Mouse (Mus musculus) adrenal gland, adult 10 weeks (tissue): ENCODE measurements around the gene Krt28. TPM values are rescaled to one million over a fixed set of nuclear protein-coding genes. Genes with fewer than 3 reads are reported as not detected.

ENCODE experiments used
- polyA plus RNA-seq: library from polyadenylated mRNA; stranded (reverse); fragments of 350-450 nt; fragmentation: Illumina TruSeq; extraction: RNeasy Lipid Tissue Mini Kit (QIAGEN cat#74804); gene quantifications from one replicate; pipeline ENCODE4 v1.2.3, GENCODE M21; 2014; ENCODE audit warnings: low read depth, low replicate concordance

Gene Krt28
- polyA plus RNA-seq, result not detected

DNA sequence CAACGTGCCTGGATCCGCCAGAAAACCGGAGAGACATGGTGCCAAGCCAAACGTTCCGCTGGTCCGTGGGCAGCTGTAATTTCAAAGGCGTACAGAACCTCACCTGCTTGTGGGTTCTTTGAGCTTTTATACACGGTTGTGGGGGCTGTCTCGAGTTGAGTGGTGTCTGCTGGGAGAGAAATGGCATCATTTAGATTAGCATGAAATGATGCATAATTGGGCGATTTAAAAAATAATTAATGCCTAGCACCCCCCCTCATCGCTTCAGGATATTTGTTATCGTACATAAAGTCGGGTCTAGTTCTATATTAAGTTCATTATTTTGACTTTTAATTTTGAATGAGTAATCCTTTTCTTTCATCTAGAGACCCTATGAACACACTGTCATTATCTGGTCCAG is at the start of gene Krt28:
Krt28 (minus strand) TSS at position 101 of the 400 bp plus-strand sequence.

DNA sequence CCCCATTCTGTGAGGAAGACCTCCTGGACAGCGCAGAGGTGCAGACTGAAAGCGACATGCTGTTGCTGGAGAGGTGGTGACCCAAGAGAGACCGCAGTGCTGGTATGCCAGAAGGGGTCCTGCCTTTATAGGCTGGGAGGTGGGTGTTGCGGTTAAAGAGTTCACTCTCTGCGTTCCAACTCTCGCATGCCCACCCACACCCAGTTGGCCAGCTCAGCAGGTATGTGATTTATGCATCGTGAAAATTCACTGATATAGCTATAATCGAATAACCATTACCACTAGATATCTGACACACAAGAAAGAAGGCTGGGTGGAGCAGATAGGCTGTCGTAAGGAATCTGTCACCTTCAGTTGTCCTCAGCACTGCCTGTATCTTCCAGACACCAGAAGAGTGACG is 47.5 kb upstream of the Krt28 start, which contains the start of gene Krt12:
Krt12 (minus strand) TSS at position 101 of the 400 bp plus-strand sequence.

DNA sequence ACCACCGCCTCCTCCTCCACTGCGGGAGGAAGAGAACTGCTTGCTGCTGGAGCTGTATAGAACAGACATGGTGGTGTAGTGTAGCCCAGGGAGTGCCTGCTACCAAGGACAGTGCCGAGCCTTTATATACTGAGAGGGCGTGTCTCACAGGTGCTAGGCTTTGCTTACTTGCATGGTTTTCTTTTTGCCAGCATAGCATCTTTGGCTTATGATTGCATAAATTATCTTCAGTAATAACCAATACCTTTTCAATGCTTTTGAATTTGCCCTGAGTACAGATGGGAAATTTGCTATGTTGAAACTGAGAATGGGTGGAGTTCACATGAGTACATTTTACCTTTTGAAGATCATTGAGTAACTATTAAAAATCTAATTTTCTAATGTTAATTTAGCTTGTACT is 14.6 kb upstream of the Krt28 start, which contains the start of gene Krt10:
Krt10 (minus strand) TSS at position 101 of the 400 bp plus-strand sequence.

DNA sequence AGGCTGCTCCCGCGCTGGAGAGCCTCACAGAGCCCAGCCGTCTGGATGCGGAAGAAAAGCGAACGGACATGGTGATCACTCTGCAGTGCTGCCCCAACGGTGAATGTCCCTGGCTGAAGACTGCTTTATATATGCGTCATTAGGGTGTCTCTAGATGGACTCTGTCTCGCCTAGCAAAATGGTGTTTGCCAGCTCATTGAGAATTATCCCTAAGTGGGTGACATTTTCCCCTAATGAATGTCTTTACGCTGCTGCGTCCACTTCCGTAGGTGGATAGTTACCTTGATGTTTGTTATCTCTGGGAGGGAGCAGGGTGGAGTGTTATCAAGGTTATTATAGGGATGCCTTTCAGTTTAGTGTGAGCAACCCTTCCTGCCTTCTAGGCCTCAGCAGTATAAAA is 23.7 kb downstream of the Krt28 start, which contains the start of gene Krt27:
Krt27 (minus strand) TSS at position 101 of the 400 bp plus-strand sequence.

DNA sequence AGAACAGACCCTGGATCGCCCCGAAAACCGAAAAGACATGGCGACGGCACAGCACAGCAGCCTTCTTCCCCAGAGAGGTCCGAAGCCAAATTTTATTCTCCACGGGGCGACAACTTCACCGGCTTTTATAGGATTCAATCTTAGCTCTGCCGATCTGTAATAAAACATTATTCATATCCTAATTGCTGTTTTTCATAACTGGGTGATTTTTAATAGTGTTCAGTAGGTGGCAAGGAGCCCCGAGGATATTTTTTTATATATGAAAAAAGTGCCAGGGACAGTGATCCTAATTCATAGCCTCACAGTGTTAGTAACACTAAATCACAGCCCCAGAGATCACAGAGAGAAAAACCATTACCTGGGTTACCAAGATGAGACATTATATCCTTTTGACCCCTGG is 36.8 kb downstream of the Krt28 start, which contains the start of gene Krt26:
Krt26 (minus strand) TSS at position 101 of the 400 bp plus-strand sequence.

DNA sequence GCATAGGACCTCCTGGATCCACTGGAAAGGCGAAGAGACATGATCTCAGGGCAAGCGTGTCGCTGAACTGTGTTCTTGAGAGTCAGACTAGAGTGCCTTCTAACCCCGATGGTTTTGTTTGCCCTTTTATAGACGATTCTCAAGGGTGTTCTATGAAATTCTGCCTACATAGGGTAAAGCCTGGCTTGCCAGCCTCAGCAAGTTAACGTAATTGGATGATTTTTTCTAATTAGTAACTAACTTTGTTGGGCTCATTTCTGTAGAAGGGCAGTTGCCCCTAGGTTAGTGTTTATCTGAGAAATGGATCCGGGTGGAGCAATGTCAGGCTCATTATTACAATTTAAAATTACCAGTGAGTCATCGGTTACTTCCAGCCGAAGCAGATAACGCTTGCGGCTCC is 51.9 kb downstream of the Krt28 start, which contains the start of gene Krt25:
Krt25 (minus strand) TSS at position 101 of the 400 bp plus-strand sequence.

Other genes starting within 250 kb of the Krt28 start
- not detected for gene Ccr7, start 219.8 kb downstream of the Krt28 start, polyA plus RNA-seq
- 138 TPM for gene Smarce1, start 143.9 kb downstream of the Krt28 start, polyA plus RNA-seq
- gene Krt222, start 130.8 kb downstream of the Krt28 start, polyA plus RNA-seq, result 6.1 TPM
- gene Krt24, start 89.6 kb downstream of the Krt28 start, polyA plus RNA-seq, result not detected
- not detected for gene Krt25, start 52.0 kb downstream of the Krt28 start, polyA plus RNA-seq
- not detected for gene Krt26, start 36.9 kb downstream of the Krt28 start, polyA plus RNA-seq
- gene Krt27, start 23.8 kb downstream of the Krt28 start, polyA plus RNA-seq, result not detected
- gene Krt10, start 14.5 kb upstream of the Krt28 start, polyA plus RNA-seq, result 14.8 TPM
- not detected for gene Krt12, start 47.4 kb upstream of the Krt28 start, polyA plus RNA-seq
- not detected for gene Krt20, start 63.2 kb upstream of the Krt28 start, polyA plus RNA-seq
- not detected for gene Krt23, start 118.2 kb upstream of the Krt28 start, polyA plus RNA-seq
- not detected for gene Krt39, start 146.4 kb upstream of the Krt28 start, polyA plus RNA-seq
- gene Krt40, start 168.3 kb upstream of the Krt28 start, polyA plus RNA-seq, result not detected
- gene Krtap3-3, start 176.0 kb upstream of the Krt28 start, polyA plus RNA-seq, result not detected
- not detected for gene Krtap3-2, start 181.9 kb upstream of the Krt28 start, polyA plus RNA-seq
- not detected for gene Gm11939, start 184.6 kb upstream of the Krt28 start, polyA plus RNA-seq
- not detected for gene Krtap3-1, start 191.7 kb upstream of the Krt28 start, polyA plus RNA-seq
- not detected for gene Krtap1-5, start 206.1 kb upstream of the Krt28 start, polyA plus RNA-seq
- not detected for gene Krtap1-4, start 208.8 kb upstream of the Krt28 start, polyA plus RNA-seq
- gene Krtap1-3, start 216.4 kb upstream of the Krt28 start, polyA plus RNA-seq, result not detected
- gene Krtap9-3, start 223.2 kb upstream of the Krt28 start, polyA plus RNA-seq, result not detected
- not detected for gene Gm11938, start 228.4 kb upstream of the Krt28 start, polyA plus RNA-seq
- not detected for gene Gm11937, start 235.3 kb upstream of the Krt28 start, polyA plus RNA-seq
- not detected for gene Krtap2-4, start 239.9 kb upstream of the Krt28 start, polyA plus RNA-seq
- not detected for gene Gm11562, start 245.5 kb upstream of the Krt28 start, polyA plus RNA-seq